Mouse (Mus musculus): ENCODE results near the gene Ybx1. TPM values are rescaled to one million over a fixed set of nuclear protein-coding genes. Genes with fewer than 3 reads are reported as not detected.

The Ybx1 gene
- polyA plus RNA-seq, 1 experiment, result 690 TPM

GRCm38 (mm10) chr4:119303291-119303690, 8.9 kb upstream of the Ybx1 start:
- 88% methylated on average over 8 of the region's 8 CpGs for WGBS
- Histone ChIP-seq H3K4me3 (ENCODE audit: insufficient read depth, low read depth, low read length) (no peak overlapping the region), H3K27ac (ENCODE audit: insufficient read depth, low read depth, low read length) (no peak overlapping the region), H3K4me1 (ENCODE audit: control insufficient read depth, insufficient read depth, low read length) (no peaks in the 10 kb centered on the region)
- no peak for TF ChIP-seq CTCF (IDR thresholded peaks at IDR 0.05; ENCODE audit: insufficient read depth, low read depth, low read length)
- TF ChIP-seq POLR2A (IDR thresholded peaks at IDR 0.05; ENCODE audit: insufficient read depth, low read depth, low read length), result no peak

GRCm38 (mm10) chr4:119301777-119302176, 7.4 kb upstream of the Ybx1 start:
- WGBS, result 88% methylated on average over 3 of the region's 3 CpGs
- TF ChIP-seq CTCF (IDR thresholded peaks at IDR 0.05; ENCODE audit: insufficient read depth, low read depth, low read length) (no peak), POLR2A (IDR thresholded peaks at IDR 0.05; ENCODE audit: insufficient read depth, low read depth, low read length) (no peak)
- H3K4me3 ChIP-seq (ENCODE audit: insufficient read depth, low read depth, low read length), result no peak overlapping the region
- no peak overlapping the region for H3K27ac ChIP-seq (ENCODE audit: insufficient read depth, low read depth, low read length)
- H3K4me1 ChIP-seq (ENCODE audit: control insufficient read depth, insufficient read depth, low read length), result no peaks in the 10 kb centered on the region

DNA sequence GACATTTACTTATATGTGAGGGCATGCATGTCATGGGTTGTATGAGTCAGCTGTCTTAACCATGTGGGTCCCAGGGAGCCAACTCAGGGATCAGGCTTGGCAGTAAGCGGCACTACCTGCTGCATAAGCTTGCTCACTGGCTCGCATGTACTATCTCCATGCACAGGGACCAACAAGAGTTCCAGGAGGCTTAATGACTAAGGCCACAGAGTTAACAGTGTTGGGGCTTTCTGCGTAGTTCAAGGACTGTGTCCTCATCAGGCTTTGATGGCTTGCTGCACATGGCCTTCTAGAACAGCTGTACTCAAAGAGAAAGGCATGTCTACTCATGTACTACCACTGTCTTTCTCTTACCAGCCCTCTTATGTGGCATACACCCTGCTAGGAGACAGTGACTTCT, 6.4 kb upstream of the Ybx1 start:
- H3K4me1 ChIP-seq (ENCODE audit: control insufficient read depth, insufficient read depth, low read length), result no peaks in the 10 kb centered on the region
- TF ChIP-seq POLR2A (IDR thresholded peaks at IDR 0.05; ENCODE audit: insufficient read depth, low read depth, low read length), result no peak
- H3K4me3 ChIP-seq (ENCODE audit: insufficient read depth, low read depth, low read length), result no peak overlapping the region
- WGBS, result 90% methylated on average over 3 of the region's 3 CpGs
- no peak overlapping the region for H3K27ac ChIP-seq (ENCODE audit: insufficient read depth, low read depth, low read length)

GRCm38 (mm10) chr4:119297361-119297760, 3.0 kb upstream of the Ybx1 start:
- TF ChIP-seq POLR2A (IDR thresholded peaks at IDR 0.05; ENCODE audit: insufficient read depth, low read depth, low read length) (no peak), CTCF (IDR thresholded peaks at IDR 0.05; ENCODE audit: insufficient read depth, low read depth, low read length) (no peak)
- 90% methylated on average over 2 of the region's 2 CpGs for WGBS

GRCm38 (mm10) chr4:119295134-119295453, 690 bp upstream of the Ybx1 start:
- TF ChIP-seq CTCF (IDR thresholded peaks at IDR 0.05; ENCODE audit: insufficient read depth, low read depth, low read length) (no peak), POLR2A (IDR thresholded peaks at IDR 0.05; ENCODE audit: insufficient read depth, low read depth, low read length) (no peak)
- WGBS, result 4% methylated on average over 6 of the region's 6 CpGs
- H3K27ac ChIP-seq (ENCODE audit: insufficient read depth, low read depth, low read length), result peak overlapping the region; percentile 96

More at GRCm38 (mm10) chr4:119297361-119297760, 3.0 kb upstream of the Ybx1 start:
- H3K27ac ChIP-seq (ENCODE audit: insufficient read depth, low read depth, low read length), result no peak overlapping the region
- H3K4me3 ChIP-seq (ENCODE audit: insufficient read depth, low read depth, low read length), result no peak overlapping the region
- 0 out of 2 replicates have a peak, but pooled peaks cover 2% of the 10 kb centered on the region for H3K4me1 ChIP-seq (ENCODE audit: control insufficient read depth, insufficient read depth, low read length)

GRCm38 (mm10) chr4:119293574-119294258, 688 bp downstream of the Ybx1 start:
- TF ChIP-seq POLR2A (IDR thresholded peaks at IDR 0.05; ENCODE audit: insufficient read depth, low read depth, low read length), result 0 out of 2 replicates have a peak, but pooled peaks have one; percentile 5
- 0 out of 2 replicates have a peak, but pooled peaks have one; percentile 10 for TF ChIP-seq CTCF (IDR thresholded peaks at IDR 0.05; ENCODE audit: insufficient read depth, low read depth, low read length)
- Histone ChIP-seq H3K27ac (ENCODE audit: insufficient read depth, low read depth, low read length) (no peak overlapping the region), H3K4me1 (ENCODE audit: control insufficient read depth, insufficient read depth, low read length) (peaks cover 10% of the 10 kb centered on the region; the same call in 1 of the 2 replicates), H3K4me3 (ENCODE audit: insufficient read depth, low read depth, low read length) (peak overlapping the region; percentile 55)
- under 1% methylated on average over 56 of the region's 80 CpGs for WGBS

More at GRCm38 (mm10) chr4:119295134-119295453, 690 bp upstream of the Ybx1 start:
- peaks cover 7% of the 10 kb centered on the region; the same call in 1 of the 2 replicates for H3K4me1 ChIP-seq (ENCODE audit: control insufficient read depth, insufficient read depth, low read length)
- peak overlapping the region; percentile 86 for H3K4me3 ChIP-seq (ENCODE audit: insufficient read depth, low read depth, low read length)

DNA sequence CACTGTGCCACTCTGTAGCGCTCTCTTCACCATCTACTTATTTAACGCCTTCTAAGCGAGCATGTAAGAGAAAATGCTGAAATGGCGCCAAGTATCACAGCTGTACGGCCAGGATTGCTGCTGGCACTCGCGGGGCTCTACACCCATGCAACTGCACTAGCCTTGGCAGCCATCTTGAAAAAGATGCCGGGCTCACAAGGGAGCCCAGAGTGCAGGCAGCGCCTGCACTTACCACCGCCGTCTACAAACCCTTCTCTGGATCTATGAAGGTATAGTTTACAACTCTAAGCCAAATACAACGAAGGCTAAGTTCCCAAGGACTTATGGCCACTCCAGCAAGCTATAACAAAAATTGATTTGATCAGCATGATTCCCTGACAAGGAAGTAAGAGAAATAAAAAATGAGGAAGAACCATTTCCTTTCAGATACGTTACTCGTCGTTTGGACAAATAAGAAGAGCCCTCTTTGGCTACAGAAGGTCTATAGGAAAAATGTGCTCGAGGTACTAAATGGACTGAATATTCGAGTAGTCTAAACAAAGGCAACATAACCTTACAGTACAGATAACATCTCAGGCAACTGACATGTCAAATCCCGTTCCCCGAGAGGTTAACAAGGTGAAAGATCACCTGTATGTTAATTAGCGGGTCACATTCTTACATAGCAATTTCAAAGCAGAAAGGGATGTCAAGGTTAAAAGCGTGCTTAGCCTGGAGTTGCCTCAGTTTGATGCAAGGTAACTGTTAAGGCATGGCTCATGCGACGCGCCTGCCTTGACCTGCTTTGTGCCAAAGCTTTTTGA, 1.4 kb downstream of the Ybx1 start:
- TF ChIP-seq CTCF (IDR thresholded peaks at IDR 0.05; ENCODE audit: insufficient read depth, low read depth, low read length) (no peak), POLR2A (IDR thresholded peaks at IDR 0.05; ENCODE audit: insufficient read depth, low read depth, low read length) (no peak)
- Histone ChIP-seq H3K27ac (ENCODE audit: insufficient read depth, low read depth, low read length) (0 out of 2 replicates have a peak overlapping the region, but pooled peaks have one; percentile 41), H3K4me3 (ENCODE audit: insufficient read depth, low read depth, low read length) (peak overlapping the region; percentile 55), H3K4me1 (ENCODE audit: control insufficient read depth, insufficient read depth, low read length) (peaks cover 10% of the 10 kb centered on the region; the same call in 1 of the 2 replicates)
- under 1% methylated on average over 24 of the region's 24 CpGs for WGBS

- TF ChIP-seq CTCF (IDR thresholded peaks at IDR 0.05; ENCODE audit: insufficient read depth, low read depth, low read length) (no peak), POLR2A (IDR thresholded peaks at IDR 0.05; ENCODE audit: insufficient read depth, low read depth, low read length) (no peak)
- Histone ChIP-seq H3K4me1 (ENCODE audit: control insufficient read depth, insufficient read depth, low read length) (peaks cover 10% of the 10 kb centered on the region; the same call in 1 of the 2 replicates), H3K4me3 (ENCODE audit: insufficient read depth, low read depth, low read length) (no peak overlapping the region), H3K27ac (ENCODE audit: insufficient read depth, low read depth, low read length) (no peak overlapping the region)
- 25% methylated on average over 1 of the region's 1 CpGs for WGBS
These were observed 2.5 kb downstream of the Ybx1 start for GRCm38 (mm10) chr4:119291921-119292320.

GRCm38 (mm10) chr4:119285336-119285735, 9.1 kb downstream of the Ybx1 start:
- 66% methylated on average over 2 of the region's 2 CpGs for WGBS
- Histone ChIP-seq H3K4me3 (ENCODE audit: insufficient read depth, low read depth, low read length) (no peak overlapping the region), H3K27ac (ENCODE audit: insufficient read depth, low read depth, low read length) (no peak overlapping the region), H3K4me1 (ENCODE audit: control insufficient read depth, insufficient read depth, low read length) (peaks cover 3% of the 10 kb centered on the region; the same call in 1 of the 2 replicates)
- no peak for TF ChIP-seq CTCF (IDR thresholded peaks at IDR 0.05; ENCODE audit: insufficient read depth, low read depth, low read length)
- TF ChIP-seq POLR2A (IDR thresholded peaks at IDR 0.05; ENCODE audit: insufficient read depth, low read depth, low read length), result no peak
